Mouse (Mus musculus): ENCODE data around the gene Ank. TPM values are rescaled to one million over a fixed set of nuclear protein-coding genes. Genes with fewer than 3 reads are reported as not detected.

Gene Ank
- polyA plus RNA-seq, 1 experiment from 2014 or later: 5.9 TPM

DNA sequence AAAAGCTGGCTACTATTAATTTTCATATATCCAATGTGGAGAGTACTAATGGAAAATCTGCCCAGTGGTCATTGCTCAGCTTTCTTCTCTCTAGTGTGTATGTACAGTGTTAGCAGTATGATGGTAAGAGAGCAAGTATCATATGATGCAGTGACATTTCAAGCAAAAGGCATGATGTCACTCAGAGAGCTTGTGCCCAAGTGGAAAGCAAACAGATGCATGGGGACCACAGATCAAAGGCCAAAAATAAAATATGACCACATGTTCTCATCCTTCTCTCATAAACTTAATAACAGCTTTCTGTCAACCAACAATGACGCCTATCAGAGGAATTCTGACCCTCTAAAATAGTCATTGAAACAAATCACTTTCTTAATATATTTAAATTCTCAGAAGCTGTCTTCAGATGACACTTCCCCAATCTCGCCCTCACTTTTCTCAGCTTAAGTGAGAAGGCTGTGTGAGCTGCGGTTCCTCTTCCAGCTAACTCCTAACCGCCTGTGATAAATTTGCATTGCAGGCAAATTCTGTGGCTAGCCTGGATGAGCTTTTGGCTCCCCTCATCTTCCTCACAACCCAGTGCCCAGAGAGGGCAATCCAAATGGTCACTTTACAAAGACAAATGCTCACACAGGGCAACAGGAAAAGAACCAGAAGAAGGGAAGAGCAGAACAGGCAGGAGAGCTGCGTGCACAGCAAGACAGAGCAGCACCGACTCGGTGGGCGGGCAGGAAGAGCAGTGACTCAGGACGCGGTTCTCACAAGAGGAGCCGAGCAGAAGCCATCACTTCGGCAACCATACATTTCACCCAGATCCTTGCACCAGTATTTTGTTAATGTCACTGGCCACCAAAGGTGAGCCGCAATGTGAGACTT is 158.8 kb downstream of the Ank start:
- Histone ChIP-seq H3K9me3 (ENCODE audit: control insufficient read depth, low read length) (no peaks in the 10 kb centered on the region), H3K9ac (ENCODE audit: low read depth, low read length) (no peak overlapping the region), H3K27ac (ENCODE audit: low read length) (no peak overlapping the region), H3K4me1 (ENCODE audit: control insufficient read depth, insufficient read depth, low read length) (peaks cover 13% of the 10 kb centered on the region), H3K4me3 (ENCODE audit: low read length) (no peak overlapping the region), H3K36me3 (ENCODE audit: control insufficient read depth, insufficient read depth, low read length) (no peaks in the 10 kb centered on the region; the same call in 1 of the 2 replicates), H3K4me2 (ENCODE audit: low read depth, low read length) (no peak overlapping the region), H3K27me3 (replicated peaks; ENCODE audit: control insufficient read depth, insufficient read depth, low read length) (no peaks in the 10 kb centered on the region)
- WGBS: 91% methylated on average over 13 of the region's 13 CpGs
- no peak for ATAC-seq

DNA sequence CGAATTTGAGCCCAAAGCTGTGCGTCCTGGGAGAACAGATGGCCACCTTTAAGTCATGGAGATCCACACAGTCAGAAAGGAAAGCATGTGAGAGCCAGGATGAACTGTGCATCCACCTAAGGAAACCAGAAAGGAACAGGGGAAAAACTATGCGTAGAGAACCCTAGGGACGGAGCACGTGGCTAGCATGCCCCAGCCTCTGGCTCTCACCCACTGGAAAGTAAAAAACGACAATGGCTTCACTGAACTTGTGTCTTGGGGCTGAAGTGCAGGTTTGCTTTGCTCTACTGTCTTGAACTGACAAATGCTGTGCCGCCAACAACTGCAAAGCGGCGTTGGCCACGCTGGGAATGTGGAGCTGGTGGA is 159.4 kb downstream of the Ank start:
- 91% methylated on average over 10 of the region's 10 CpGs for WGBS

DNA sequence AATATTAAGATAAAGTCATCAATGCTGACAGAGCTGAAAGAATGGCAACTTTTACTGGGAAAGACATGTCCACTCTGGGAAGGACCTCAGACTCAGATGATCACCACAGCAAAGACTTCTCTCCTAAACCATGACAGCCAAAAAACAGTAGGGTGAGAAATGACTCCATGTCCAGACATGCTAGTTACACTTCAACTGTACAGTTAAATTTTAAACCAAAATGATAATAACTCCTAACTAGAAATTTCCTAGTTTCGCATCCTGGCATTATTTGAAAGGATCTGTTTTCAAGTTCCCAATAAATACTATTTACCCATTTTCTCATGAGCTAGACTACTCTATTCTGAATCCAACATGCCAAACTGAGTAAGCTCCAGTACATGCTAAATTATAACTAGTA is 159.8 kb downstream of the Ank start:
- H3K27ac ChIP-seq (ENCODE audit: low read length): no peak overlapping the region
- 75% methylated on average over 1 of the region's 1 CpGs for WGBS
- no peaks in the 10 kb centered on the region for H3K27me3 ChIP-seq (replicated peaks; ENCODE audit: control insufficient read depth, insufficient read depth, low read length)
- ATAC-seq: no peak
- no peak overlapping the region for H3K4me2 ChIP-seq (ENCODE audit: low read depth, low read length)
- H3K36me3 ChIP-seq (ENCODE audit: control insufficient read depth, insufficient read depth, low read length): no peaks in the 10 kb centered on the region; the same call in 1 of the 2 replicates
- no peak overlapping the region for H3K4me3 ChIP-seq (ENCODE audit: low read length)
- H3K9ac ChIP-seq (ENCODE audit: low read depth, low read length): no peak overlapping the region
- peaks cover 15% of the 10 kb centered on the region for H3K4me1 ChIP-seq (ENCODE audit: control insufficient read depth, insufficient read depth, low read length)
- H3K9me3 ChIP-seq (ENCODE audit: control insufficient read depth, low read length): no peaks in the 10 kb centered on the region

More for the DNA sequence above, 159.4 kb downstream of the Ank start:
- H3K36me3 ChIP-seq (ENCODE audit: control insufficient read depth, insufficient read depth, low read length): no peaks in the 10 kb centered on the region; the same call in 1 of the 2 replicates
- no peak overlapping the region for H3K9ac ChIP-seq (ENCODE audit: low read depth, low read length)
- no peak for ATAC-seq
- peaks cover 13% of the 10 kb centered on the region for H3K4me1 ChIP-seq (ENCODE audit: control insufficient read depth, insufficient read depth, low read length)
- no peaks in the 10 kb centered on the region for H3K9me3 ChIP-seq (ENCODE audit: control insufficient read depth, low read length)
- H3K27me3 ChIP-seq (replicated peaks; ENCODE audit: control insufficient read depth, insufficient read depth, low read length): no peaks in the 10 kb centered on the region
- H3K27ac ChIP-seq (ENCODE audit: low read length): no peak overlapping the region
- H3K4me2 ChIP-seq (ENCODE audit: low read depth, low read length): no peak overlapping the region
- H3K4me3 ChIP-seq (ENCODE audit: low read length): no peak overlapping the region

DNA sequence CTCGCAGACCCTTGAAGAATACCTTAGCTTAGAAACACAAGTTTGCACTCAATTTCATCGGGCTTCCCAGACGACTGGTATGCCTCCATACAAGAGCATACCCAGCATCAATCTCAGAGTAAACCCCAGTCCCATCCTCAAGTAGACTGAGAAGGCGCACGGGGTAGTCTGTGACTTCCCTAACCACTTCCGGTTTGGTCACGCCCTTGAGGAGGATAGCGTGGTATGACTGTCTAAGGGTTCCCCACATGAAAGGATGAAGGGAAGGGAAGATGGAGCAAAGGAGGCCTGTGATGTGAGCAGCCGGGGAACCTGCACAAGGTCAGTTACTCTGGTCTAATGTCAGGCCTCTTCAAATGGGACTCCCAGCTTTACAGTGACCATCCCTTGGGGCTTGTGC is 161.3 kb downstream of the Ank start:
- peaks cover 15% of the 10 kb centered on the region for H3K4me1 ChIP-seq (ENCODE audit: control insufficient read depth, insufficient read depth, low read length)
- H3K9me3 ChIP-seq (ENCODE audit: control insufficient read depth, low read length): no peaks in the 10 kb centered on the region
- H3K27me3 ChIP-seq (replicated peaks; ENCODE audit: control insufficient read depth, insufficient read depth, low read length): no peaks in the 10 kb centered on the region
- H3K27ac ChIP-seq (ENCODE audit: low read length): no peak overlapping the region
- no peak overlapping the region for H3K9ac ChIP-seq (ENCODE audit: low read depth, low read length)
- H3K36me3 ChIP-seq (ENCODE audit: control insufficient read depth, insufficient read depth, low read length): no peaks in the 10 kb centered on the region
- no peak overlapping the region for H3K4me2 ChIP-seq (ENCODE audit: low read depth, low read length)
- H3K4me3 ChIP-seq (ENCODE audit: low read length): no peak overlapping the region
- WGBS: 88% methylated on average over 9 of the region's 9 CpGs
- ATAC-seq: no peak

DNA sequence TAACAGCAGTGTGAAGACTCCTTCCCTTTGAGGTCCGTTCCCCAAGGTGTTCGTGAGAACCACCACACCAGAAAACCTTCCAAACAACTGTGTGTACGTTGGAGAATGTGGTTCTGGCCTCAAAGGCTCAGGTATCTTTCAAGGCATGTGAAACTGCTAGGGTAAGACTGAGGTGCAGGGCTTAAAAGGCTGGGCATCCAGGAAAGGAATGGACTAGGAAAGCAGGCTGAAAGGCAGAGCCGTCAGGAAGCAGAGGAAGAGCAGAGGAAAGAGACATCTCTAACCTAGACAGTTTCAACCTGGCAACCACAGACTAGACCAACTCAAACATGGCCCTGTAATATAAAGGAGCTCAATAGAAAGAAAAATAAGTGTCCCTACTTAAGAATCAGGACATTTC is 162.6 kb downstream of the Ank start:
- H3K36me3 ChIP-seq (ENCODE audit: control insufficient read depth, insufficient read depth, low read length): no peaks in the 10 kb centered on the region
- WGBS: 62% methylated on average over 4 of the region's 4 CpGs
- H3K27me3 ChIP-seq (replicated peaks; ENCODE audit: control insufficient read depth, insufficient read depth, low read length): no peaks in the 10 kb centered on the region
- no peak overlapping the region for H3K4me3 ChIP-seq (ENCODE audit: low read length)
- peak overlapping the region; percentile 77 for H3K4me2 ChIP-seq (ENCODE audit: low read depth, low read length)
- H3K9me3 ChIP-seq (ENCODE audit: control insufficient read depth, low read length): no peaks in the 10 kb centered on the region
- H3K9ac ChIP-seq (ENCODE audit: low read depth, low read length): peak overlapping the region; percentile 23; the same call in 1 of the 2 replicates
- peaks cover 15% of the 10 kb centered on the region for H3K4me1 ChIP-seq (ENCODE audit: control insufficient read depth, insufficient read depth, low read length)
- ATAC-seq: no peak
- no peak overlapping the region for H3K27ac ChIP-seq (ENCODE audit: low read length)

DNA sequence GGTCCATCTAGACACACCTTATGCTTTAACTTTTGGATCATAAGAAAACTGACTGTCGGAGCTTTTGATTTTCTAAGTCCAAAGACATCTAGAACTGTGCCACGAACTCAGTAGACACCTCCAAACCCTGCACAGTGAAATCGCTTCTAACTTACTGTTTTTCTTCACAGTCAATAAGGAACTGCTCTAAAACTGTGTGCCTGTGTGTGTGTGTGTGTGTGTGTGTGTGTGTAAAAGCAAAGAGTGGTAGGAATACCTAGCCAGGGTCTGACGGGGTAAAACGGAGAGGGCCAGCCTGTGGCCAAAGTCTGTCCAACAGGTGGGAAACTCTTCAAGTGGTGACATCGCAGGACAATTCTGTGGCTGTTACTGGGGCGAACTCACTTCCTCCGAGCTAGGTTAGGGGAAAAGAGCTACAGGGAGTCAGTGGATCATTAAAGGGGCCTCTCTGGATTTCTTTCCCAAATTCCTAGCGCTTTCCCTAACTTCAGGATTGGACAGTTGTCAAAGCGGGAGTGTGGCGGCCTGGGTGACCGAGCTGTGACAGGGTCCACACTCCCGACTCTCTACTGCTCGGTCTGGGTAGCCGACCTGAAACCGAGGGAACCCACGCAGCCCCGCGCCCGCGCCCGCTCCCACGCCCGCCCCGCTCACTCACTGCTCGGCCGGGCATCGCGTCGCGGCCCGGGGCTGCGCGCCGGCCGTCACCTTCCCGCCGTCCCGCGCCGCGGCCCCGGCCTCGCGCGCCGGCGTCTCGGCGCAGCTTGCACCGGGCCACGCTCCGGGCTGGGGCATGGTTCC is 163.5 kb downstream of the Ank start:
- peaks cover 15% of the 10 kb centered on the region for H3K4me1 ChIP-seq (ENCODE audit: control insufficient read depth, insufficient read depth, low read length)
- H3K9me3 ChIP-seq (ENCODE audit: control insufficient read depth, low read length): no peaks in the 10 kb centered on the region
- H3K4me3 ChIP-seq (ENCODE audit: low read length): peak overlapping the region; percentile 92
- peak; percentile 68 for ATAC-seq
- H3K9ac ChIP-seq (ENCODE audit: low read depth, low read length): peak overlapping the region; percentile 92
- peak overlapping the region; percentile 77 for H3K4me2 ChIP-seq (ENCODE audit: low read depth, low read length)
- no peaks in the 10 kb centered on the region for H3K36me3 ChIP-seq (ENCODE audit: control insufficient read depth, insufficient read depth, low read length)
- peak overlapping the region; percentile 54 for H3K27ac ChIP-seq (ENCODE audit: low read length)
- WGBS: 2% methylated on average over 39 of the region's 53 CpGs
- H3K27me3 ChIP-seq (replicated peaks; ENCODE audit: control insufficient read depth, insufficient read depth, low read length): no peaks in the 10 kb centered on the region

DNA sequence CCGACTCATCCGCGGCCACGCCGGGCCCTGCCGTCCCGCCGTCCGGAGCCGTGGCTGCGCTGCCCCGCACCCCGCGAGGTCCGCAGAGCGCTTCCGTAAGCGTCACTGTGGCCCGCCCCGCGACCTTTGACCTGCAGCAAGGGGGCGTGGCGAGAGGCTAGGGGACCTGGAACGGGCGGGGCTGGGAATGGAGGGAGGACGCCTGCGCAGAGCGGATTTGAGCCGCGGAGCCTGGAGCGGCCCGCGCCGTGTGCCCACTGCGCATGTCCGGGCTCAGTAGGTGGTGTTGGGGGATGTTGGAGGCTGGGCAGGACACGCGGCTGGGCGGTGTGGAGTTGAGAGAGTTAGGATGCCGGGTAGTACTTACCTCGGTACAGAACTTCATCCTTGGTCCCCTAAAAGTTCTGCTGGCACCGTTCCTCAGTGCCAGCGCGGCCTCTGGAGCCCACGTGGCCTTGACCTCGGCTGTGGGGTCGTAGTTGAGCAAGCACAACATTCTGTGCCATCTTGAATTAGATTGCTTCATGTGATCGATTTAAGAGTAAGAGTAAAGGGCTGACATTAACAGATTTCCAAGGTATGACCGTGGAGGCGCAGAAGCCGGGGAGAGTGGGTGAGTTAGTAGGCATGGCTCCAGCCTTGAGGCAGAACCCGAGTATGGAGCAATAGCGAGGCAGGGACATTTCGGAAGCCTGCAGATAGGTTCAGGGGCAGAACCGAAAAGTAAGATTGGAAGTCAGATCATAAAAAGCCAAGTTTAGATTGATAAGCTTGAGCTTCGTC is 164.3 kb downstream of the Ank start, which contains the start of gene Otulin:
TSS of gene Otulin (minus strand) at position 93 of the 783 bp plus-strand sequence.
- Histone ChIP-seq H3K27me3 (replicated peaks; ENCODE audit: control insufficient read depth, insufficient read depth, low read length) (no peaks in the 10 kb centered on the region), H3K4me3 (ENCODE audit: low read length) (peak within 1 kb of the TSS; percentile 92), H3K4me1 (ENCODE audit: control insufficient read depth, insufficient read depth, low read length) (peaks cover 15% of the 10 kb centered on the region), H3K27ac (ENCODE audit: low read length) (peak within 1 kb of the TSS; percentile 54), H3K4me2 (ENCODE audit: low read depth, low read length) (peak within 1 kb of the TSS; percentile 77), H3K9me3 (ENCODE audit: control insufficient read depth, low read length) (no peaks in the 10 kb centered on the region), H3K9ac (ENCODE audit: low read depth, low read length) (peak within 1 kb of the TSS; percentile 92), H3K36me3 (ENCODE audit: control insufficient read depth, insufficient read depth, low read length) (no peaks in the 10 kb centered on the region)
- 5% methylated on average over 56 of the region's 56 CpGs for WGBS
- ATAC-seq: peak; percentile 99

DNA sequence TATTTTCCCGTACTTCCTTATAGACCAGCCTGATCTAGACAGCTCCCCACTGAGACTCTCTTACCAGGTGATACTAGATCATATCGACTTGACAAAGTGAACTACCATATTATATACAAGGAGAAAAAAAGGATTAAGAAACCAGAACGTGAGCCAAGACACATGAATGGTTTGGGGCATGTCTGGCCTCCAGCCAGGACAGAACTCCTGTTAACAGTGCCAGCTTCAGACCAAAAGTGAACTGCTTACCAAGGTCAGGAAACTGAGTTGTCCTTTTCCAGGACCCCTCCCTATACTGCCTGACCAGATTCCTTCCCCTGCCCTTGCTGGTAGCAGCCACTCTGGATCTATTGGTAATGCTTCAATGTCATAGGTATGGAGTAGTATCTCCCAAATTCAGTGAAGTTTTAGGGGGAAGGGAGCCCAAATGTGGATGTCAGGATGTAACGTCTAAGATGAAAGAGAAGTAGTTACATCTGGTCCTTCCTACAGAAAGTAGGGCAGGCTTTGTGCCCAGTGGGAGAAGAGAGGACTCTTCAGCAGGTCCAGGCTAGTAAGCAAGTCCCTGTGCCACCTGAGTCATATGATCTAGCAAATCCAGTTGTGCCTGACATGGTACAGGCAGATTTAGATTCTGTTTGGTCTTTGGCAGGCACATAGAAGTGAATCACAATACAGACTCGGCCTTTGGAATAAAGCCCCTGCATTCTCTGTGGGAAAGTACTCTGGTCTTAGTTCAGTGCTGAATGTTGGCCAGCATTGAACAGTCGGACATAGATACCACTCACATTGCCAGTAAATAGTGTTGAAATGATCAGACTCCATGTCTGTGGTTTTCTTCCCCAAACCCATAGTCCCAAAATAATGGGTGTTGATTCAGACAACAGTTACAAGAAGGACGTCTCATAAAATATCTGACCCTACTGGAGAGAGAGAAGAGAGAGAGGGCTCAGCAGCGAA is 167.7 kb downstream of the Ank start:
- Histone ChIP-seq H3K4me2 (ENCODE audit: low read depth, low read length) (no peak overlapping the region), H3K27ac (ENCODE audit: low read length) (no peak overlapping the region), H3K9ac (ENCODE audit: low read depth, low read length) (no peak overlapping the region), H3K36me3 (ENCODE audit: control insufficient read depth, insufficient read depth, low read length) (no peaks in the 10 kb centered on the region), H3K4me1 (ENCODE audit: control insufficient read depth, insufficient read depth, low read length) (peaks cover 6% of the 10 kb centered on the region), H3K27me3 (replicated peaks; ENCODE audit: control insufficient read depth, insufficient read depth, low read length) (no peaks in the 10 kb centered on the region), H3K9me3 (ENCODE audit: control insufficient read depth, low read length) (no peaks in the 10 kb centered on the region), H3K4me3 (ENCODE audit: low read length) (no peak overlapping the region)
- WGBS: 78% methylated on average over 8 of the region's 8 CpGs
- ATAC-seq: no peak
